Mouse (Mus musculus) cerebellum, adult 2 months (tissue): ENCODE measurements around the gene Cox8c.

Experiments used
- CTCF ChIP-seq: fragments of 200-500 bp; IDR thresholded peaks from 2 replicates; pipeline ENCODE4 v1.5.1; 2011; ENCODE audit warnings: low read depth, mild to moderate bottlenecking, control low read depth, low read length, moderate library complexity, borderline replicate concordance; ENCODE audit not compliant: insufficient read depth
- POLR2A ChIP-seq: fragments of 200-500 bp; IDR thresholded peaks from 2 replicates; pipeline ENCODE4 v1.6.1; 2011; ENCODE audit warnings: low read length, control low read depth, borderline replicate concordance; ENCODE audit not compliant: insufficient read depth

GRCm38 (mm10) chr12:102887366-102887765 lies 11.8 kb upstream of the Cox8c start:
- TF ChIP-seq CTCF (no peak), POLR2A (no peak)
